8 mouse cellular contexts compared by ENCODE assay signal in the genomic region with DNA sequence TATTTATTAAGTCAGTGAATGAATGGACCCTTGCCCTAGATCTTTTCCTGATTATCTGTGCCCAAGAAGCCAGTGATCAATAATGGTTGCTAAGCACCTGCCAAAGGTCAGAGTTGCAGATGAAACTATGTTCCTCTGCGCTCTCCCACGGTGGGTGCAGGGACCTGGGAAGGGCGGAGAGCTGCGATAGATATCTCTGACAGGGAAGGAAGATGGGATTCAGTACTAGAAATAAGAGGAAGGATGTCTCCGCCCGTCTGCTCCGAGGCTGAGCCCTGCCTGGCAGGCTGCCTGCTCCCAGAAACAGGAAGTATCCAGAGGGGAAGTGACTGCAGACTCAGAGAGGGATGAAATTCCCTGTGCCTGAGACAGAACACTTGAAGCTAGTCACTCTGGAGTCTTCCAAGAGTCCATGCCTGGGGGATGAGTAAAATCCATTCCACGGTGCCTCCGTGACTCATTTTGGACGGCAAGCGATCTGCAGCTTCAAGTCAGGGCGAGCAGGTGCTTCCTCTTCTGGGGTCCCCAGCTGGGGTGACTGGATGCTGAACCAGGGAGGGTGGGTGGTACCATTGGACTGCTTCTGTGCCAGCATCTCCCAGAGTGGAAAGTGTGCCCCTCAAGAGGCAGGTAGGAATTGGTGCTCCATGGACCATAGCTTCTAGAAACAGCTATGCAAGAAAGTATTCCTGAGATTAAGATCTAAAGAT. TPM values are rescaled to one million over a fixed set of nuclear protein-coding genes. Genes with fewer than 3 reads are reported as not detected.
DNase-seq lines count a peak whose midpoint lies in the region; ATAC-seq and TF ChIP-seq lines count a peak whose summit lies in the region.

No protein-coding gene starts in this region.

- no peak overlapping the region for H3K4me2 ChIP-seq in kidney, embryonic 16.5 days (replicated peaks; ENCODE audit: low read depth, low read length)

- H3K27ac ChIP-seq in heart, adult 2 months = peak overlapping the region; percentile 81
- peak overlapping the region; percentile 63 for H3K27ac ChIP-seq in kidney, embryonic 16.5 days (ENCODE audit: low read length)

- POLR2A ChIA-PET in Patski (lab: Charles Lee) = interaction anchor here (0.7 to 1.4 kb wide), 2 partner anchors 27 to 67 kb away, joined by 3 read pairs; no protein-coding TSS in a partner anchor

- in situ Hi-C loops in Patski (cut with MboI; ENCODE audit: low pct_unique_long_range_greater_than_20kb) = loop anchor here (25.0 kb wide), 1 partner anchor 295 kb away; no protein-coding TSS in a partner anchor

- ATAC-seq in Patski = peak; percentile 15
- peak; percentile 71; the same call in 1 of the 2 replicates for ATAC-seq in kidney, embryonic 16.5 days (ENCODE audit: low FRiP score, low TSS enrichment)
- ATAC-seq in megakaryocyte, adult 5-6 weeks (ENCODE audit: poor library complexity, severe bottlenecking) = peak; percentile 84

- WGBS in heart, adult 2 months = 27% methylated on average over 12 of the region's 12 CpGs
- 59% methylated on average over 12 of the region's 12 CpGs for WGBS in kidney, embryonic 16.5 days

- peaks cover 2% of the 10 kb centered on the region; the same call in 1 of the 2 replicates for H3K36me3 ChIP-seq in heart, adult 2 months (ENCODE audit: control insufficient read depth, insufficient read depth, low read length)
- H3K36me3 ChIP-seq in kidney, embryonic 16.5 days (ENCODE audit: insufficient read depth, low read length) = no peaks in the 10 kb centered on the region

- TF ChIP-seq POLR2A in heart, adult 2 months (IDR thresholded peaks at IDR 0.05; ENCODE audit: insufficient read depth, low read depth, low read length) = 0 out of 2 replicates have a peak, but pooled peaks have one; percentile 34

- 0 out of 2 replicates have a peak overlapping the region, but pooled peaks have one; percentile 0 for H3K4me3 ChIP-seq in heart, adult 2 months
- H3K4me3 ChIP-seq in kidney, embryonic 16.5 days (ENCODE audit: low read length) = no peak overlapping the region

- H3K79me2 ChIP-seq in heart, adult 2 months (replicated peaks; ENCODE audit: control insufficient read depth, insufficient read depth, low read length) = no peaks in the 10 kb centered on the region

- H3K4me1 ChIP-seq in heart, adult 2 months (ENCODE audit: control insufficient read depth, insufficient read depth, low read length) = peaks cover 20% of the 10 kb centered on the region
- H3K4me1 ChIP-seq in kidney, embryonic 16.5 days (ENCODE audit: insufficient read depth, low read length) = peaks cover 14% of the 10 kb centered on the region

- TF ChIP-seq EP300 in heart, adult 2 months (IDR thresholded peaks at IDR 0.05; ENCODE audit: insufficient read depth, low read depth, low read length) = peak; percentile 95

- CTCF ChIA-PET in Patski (lab: Charles Lee) = interaction anchor here (1.2 kb wide), 1 partner anchor 23 kb away, joined by 3 read pairs; no protein-coding TSS in a partner anchor

- intact Hi-C loops in heart, adult 2 months (cut with DNase I) = loop anchor here (1.0 to 5.0 kb wide), 2 partner anchors 22 to 35 kb away; partner anchors contain the start of gene Smurf2

- no peaks in the 10 kb centered on the region for H3K27me3 ChIP-seq in Patski
- no peaks in the 10 kb centered on the region for H3K27me3 ChIP-seq in heart, adult 2 months (ENCODE audit: control insufficient read depth, insufficient read depth, low read length)
- no peaks in the 10 kb centered on the region for H3K27me3 ChIP-seq in kidney, embryonic 16.5 days (ENCODE audit: insufficient read depth, low read length)

- no peak overlapping the region for H3K9ac ChIP-seq in heart, adult 2 months (ENCODE audit: low read depth, low read length)
- no peak overlapping the region for H3K9ac ChIP-seq in kidney, embryonic 16.5 days (replicated peaks; ENCODE audit: low read length)

- peak; percentile 25 for DNase-seq in layer of hippocampus, adult 11-12 months (ENCODE audit: low spot score)
- DNase-seq in layer of hippocampus, adult 8-10 months (ENCODE audit: low spot score in 2 of 2) = no peak
- DNase-seq in Patski (ENCODE audit: low read depth, low spot score) = peak; percentile 35
- peak; percentile 86 to 89 for DNase-seq in heart, adult 2 months
- no peak for DNase-seq in cerebellum, postnatal 36 days
- no peak for DNase-seq in cerebellum, adult 11 months

- H3K9me3 ChIP-seq in kidney, embryonic 16.5 days (ENCODE audit: low read length) = no peaks in the 10 kb centered on the region

- TF ChIP-seq CTCF in Patski (IDR thresholded peaks at IDR 0.05) = no peak
- TF ChIP-seq CTCF in heart, adult 2 months (IDR thresholded peaks at IDR 0.05) = no peak

RNA-seq across cellular contexts. Expression of gene Smurf2, which starts 36.9 kb away (rescaled TPM):
- 10 to 100 TPM; 26.1 to 32.9 (median 28.6) TPM for total RNA-seq in layer of hippocampus, adult 8-10 months (2022)
- polyA plus RNA-seq in Patski (2021) = 38.0 TPM
- 10 to 100 TPM; 39.9 to 41.0 TPM for total RNA-seq in heart, adult 2 months (2021)
- polyA plus RNA-seq in heart, adult 2 months (2012; rRNA removed) = 9.5 and 14.9 TPM in 2 replicates
- polyA plus RNA-seq in kidney, embryonic 16.5 days (2015; fragmentation: Nextera tagmentation; extraction: Ambion mirVana) = 11.9 and 13.7 TPM in 2 replicates
- 27.0 and 28.6 TPM in 2 replicates for total RNA-seq in megakaryocyte, adult 5-6 weeks (2015)
- 34.1 and 38.5 TPM in 2 replicates for total RNA-seq in megakaryocyte, adult 5-6 weeks (2017)

RNA-seq across cellular contexts. Expression of gene Kpna2, which starts 41.9 kb away (rescaled TPM):
- 10 to 100 TPM; 17.5 to 23.7 (median 21.7) TPM for total RNA-seq in layer of hippocampus, adult 8-10 months (2022)
- polyA plus RNA-seq in Patski (2021) = 33.7 TPM
- total RNA-seq in heart, adult 2 months (2021) = 10 to 100 TPM; 61.1 to 62.9 TPM
- 19.5 and 35.7 TPM in 2 replicates for polyA plus RNA-seq in heart, adult 2 months (2012; rRNA removed)
- 353 and 411 TPM in 2 replicates for polyA plus RNA-seq in kidney, embryonic 16.5 days (2015; fragmentation: Nextera tagmentation; extraction: Ambion mirVana)
- total RNA-seq in megakaryocyte, adult 5-6 weeks (2015) = 355 and 377 TPM in 2 replicates
- 262 and 286 TPM in 2 replicates for total RNA-seq in megakaryocyte, adult 5-6 weeks (2017)

Comparison
In these comparisons a context has a peak if more than half of its experiments do, and no peak if none do; other contexts are left out.
1. DNase-seq: peak in layer of hippocampus, adult 11-12 months (single experiment), Patski (single experiment) and heart, adult 2 months (2 of 2); none in layer of hippocampus, adult 8-10 months (0 of 2), cerebellum, postnatal 36 days (0 of 2) and cerebellum, adult 11 months (single experiment).
2. ATAC-seq: peak in every context shown above with its lines; median percentile 84 in megakaryocyte, adult 5-6 weeks; 71 in kidney, embryonic 16.5 days; 15 in Patski.
3. RNA of gene Kpna2, which starts 41.9 kb away (total RNA-seq): 262 to 377 TPM in megakaryocyte, adult 5-6 weeks; 61.1 to 62.9 TPM in heart, adult 2 months and 17.5 to 23.7 TPM in layer of hippocampus, adult 8-10 months; every median in the first group is over 4 times any median in the second.